Mouse (Mus musculus) brown adipose tissue, adult 24 weeks (tissue): ENCODE data around the gene Gm9774. TPM values are rescaled to one million over a fixed set of nuclear protein-coding genes. Genes with fewer than 3 reads are reported as not detected.

Experiments
- H3K27ac ChIP-seq: fragments of 200-500 bp; replicated peaks from 2 replicates; pipeline ENCODE4 v1.5.1; 2012; ENCODE audit warnings: low read depth, mild to moderate bottlenecking, low read length
- H3K4me1 ChIP-seq: fragments of 200-500 bp; 2 replicates; pipeline ENCODE4 v1.6.1; 2012; ENCODE audit warnings: low read length, mixed read lengths; ENCODE audit not compliant: control insufficient read depth, insufficient read depth, insufficient read length
- H3K4me3 ChIP-seq: fragments of 200-500 bp; 2 replicates; pipeline ENCODE4 v1.5.1; 2012; ENCODE audit warnings: low read depth, mild to moderate bottlenecking, low read length, moderate library complexity; ENCODE audit not compliant: insufficient read depth
- polyA plus RNA-seq: library from polyadenylated mRNA; stranded (reverse); fragments of >200 nt; gene quantifications from 2 replicates; pipeline ENCODE4 v1.2.4, GENCODE M21; 2012; ENCODE audit not compliant: missing spikeins, insufficient read depth, insufficient read length

Gene Gm9774
- polyA plus RNA-seq: 31.8 and 35.2 TPM in 2 replicates

DNA sequence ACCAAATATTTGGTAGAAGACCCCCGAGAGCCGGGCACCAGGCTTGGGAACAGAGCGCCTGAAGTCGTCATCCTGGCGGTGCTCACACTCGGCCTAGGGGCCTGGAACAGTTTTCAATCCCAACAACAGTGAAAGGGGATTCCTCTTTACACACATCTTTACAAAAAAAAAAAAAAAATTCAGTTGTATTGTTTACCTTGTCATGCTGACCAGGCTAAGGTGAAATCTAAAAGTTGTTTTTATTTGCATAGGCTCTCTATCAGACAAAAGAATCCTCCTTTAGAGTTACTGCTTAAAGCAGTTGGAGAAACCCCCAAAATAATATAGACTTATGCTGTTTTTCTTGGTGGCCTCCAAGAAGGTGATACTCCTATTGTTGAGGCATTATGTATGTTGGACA is at the start of gene Gm9774:
Gm9774 (minus strand) TSS at position 101 of the 400 bp plus-strand sequence.
- no peaks in the 10 kb centered on the region for H3K4me1 ChIP-seq
- H3K4me3 ChIP-seq: no peak within 1 kb of the TSS
- no peak within 1 kb of the TSS for H3K27ac ChIP-seq

GRCm38 (mm10) chr3:92470111-92470510 is 40.9 kb upstream of the Gm9774 start:
- H3K4me3 ChIP-seq: no peak overlapping the region
- no peak overlapping the region for H3K27ac ChIP-seq
- no peaks in the 10 kb centered on the region; the same call in 1 of the 2 replicates for H3K4me1 ChIP-seq

GRCm38 (mm10) chr3:92467424-92467823 is 38.2 kb upstream of the Gm9774 start:
- Histone ChIP-seq H3K27ac (no peak overlapping the region; the same call in 1 of the 2 replicates), H3K4me1 (no peaks in the 10 kb centered on the region; the same call in 1 of the 2 replicates), H3K4me3 (no peak overlapping the region)

DNA sequence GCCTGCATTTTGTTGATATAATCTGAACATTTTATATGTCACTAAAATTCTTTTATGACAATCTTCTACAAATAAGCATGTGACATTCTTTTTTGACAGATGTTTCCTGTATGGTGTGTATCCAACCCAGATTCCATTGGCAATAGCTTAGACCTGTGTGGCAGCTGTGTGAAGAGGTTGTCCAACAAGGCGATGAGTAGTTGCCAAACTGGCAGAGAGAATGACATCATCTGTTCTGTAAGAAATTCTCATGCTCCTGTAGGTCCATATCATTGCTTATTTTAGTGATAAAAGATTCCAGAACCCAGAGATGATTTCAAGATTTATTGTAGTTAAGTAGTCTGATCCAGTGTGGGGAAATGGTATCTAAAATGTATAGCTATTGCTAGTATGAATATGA is 37.4 kb upstream of the Gm9774 start:
- no peaks in the 10 kb centered on the region; the same call in 1 of the 2 replicates for H3K4me1 ChIP-seq
- H3K27ac ChIP-seq: no peak overlapping the region
- H3K4me3 ChIP-seq: no peak overlapping the region

- Histone ChIP-seq H3K4me1 (no peaks in the 10 kb centered on the region), H3K4me3 (no peak within 1 kb of the TSS), H3K27ac (no peak within 1 kb of the TSS)
Observed at GRCm38 (mm10) chr3:92458620-92459019, 29.4 kb upstream of the Gm9774 start, which contains the start of gene Sprr3. Gene Sprr3 (minus strand): TSS chr3:92458720.

DNA sequence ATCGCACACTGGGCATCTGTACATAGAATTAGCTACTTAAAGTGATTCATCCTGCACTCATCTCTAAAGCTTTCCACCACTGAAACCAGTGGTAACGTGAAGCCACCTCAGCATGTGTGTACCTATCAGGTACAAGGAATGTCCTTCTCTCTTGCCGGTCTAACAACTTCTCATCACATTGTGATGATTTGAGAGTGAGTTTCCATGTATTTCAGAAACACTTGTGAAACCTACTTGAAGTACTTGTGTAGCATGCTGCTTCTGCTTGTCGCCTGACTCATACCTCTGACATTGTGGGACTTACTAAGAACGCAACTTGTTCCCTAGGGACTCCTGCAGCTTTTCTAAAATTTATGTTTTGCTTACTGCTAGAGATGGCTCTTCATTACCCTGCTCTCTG is 25.9 kb upstream of the Gm9774 start:
- Histone ChIP-seq H3K4me3 (no peak overlapping the region), H3K4me1 (no peaks in the 10 kb centered on the region), H3K27ac (no peak overlapping the region)

DNA sequence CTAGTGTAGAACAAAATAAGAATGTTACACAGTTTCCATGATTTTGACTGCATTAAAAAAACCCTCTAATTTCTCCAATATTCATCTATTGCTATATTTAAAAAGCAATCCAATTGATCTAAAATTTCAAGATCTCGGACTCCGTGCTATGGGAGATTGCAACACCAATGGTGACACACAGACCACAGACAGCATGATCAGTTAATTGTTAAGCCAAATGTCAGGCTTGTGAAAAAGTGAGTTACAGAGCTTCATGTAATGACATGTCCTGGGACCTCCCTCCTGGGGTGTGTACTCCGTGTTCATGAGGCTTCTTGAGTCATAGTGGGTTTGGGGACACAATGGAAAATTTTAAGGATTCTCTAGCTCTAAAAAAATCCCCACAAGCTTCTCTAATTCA is 11.0 kb upstream of the Gm9774 start:
- no peak overlapping the region for H3K4me3 ChIP-seq
- H3K27ac ChIP-seq: no peak overlapping the region
- H3K4me1 ChIP-seq: no peaks in the 10 kb centered on the region

DNA sequence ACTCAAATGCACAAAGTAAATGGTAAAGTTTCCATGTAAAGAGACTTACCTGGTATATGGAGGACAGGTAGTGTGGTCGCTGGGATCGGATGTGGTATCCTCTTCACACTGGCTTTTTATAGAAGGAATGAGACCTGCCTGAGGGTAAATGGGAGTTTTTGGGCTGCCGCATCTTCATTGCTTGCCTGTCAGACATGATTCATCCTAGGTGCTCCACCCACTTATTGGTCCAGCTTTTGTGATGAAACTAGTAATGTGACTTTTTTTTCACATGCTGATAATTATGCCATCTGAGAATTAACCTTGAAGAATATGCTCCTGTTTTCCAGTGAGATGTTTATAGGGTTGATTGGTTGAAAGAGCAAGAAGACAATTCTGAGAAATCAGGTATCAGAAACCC is 9.5 kb upstream of the Gm9774 start, which contains the start of gene Sprr1b:
Sprr1b (minus strand) TSS at position 101 of the 400 bp plus-strand sequence.
- Histone ChIP-seq H3K4me3 (no peak within 1 kb of the TSS), H3K27ac (no peak within 1 kb of the TSS), H3K4me1 (no peaks in the 10 kb centered on the region)

- Histone ChIP-seq H3K4me3 (no peak within 1 kb of the TSS), H3K4me1 (no peaks in the 10 kb centered on the region), H3K27ac (no peak within 1 kb of the TSS)
Observed at GRCm38 (mm10) chr3:92432282-92432681, 3.1 kb upstream of the Gm9774 start, which contains the start of gene Sprr2k. Gene Sprr2k (plus strand): TSS chr3:92432582.

- Histone ChIP-seq H3K4me3 (no peak within 1 kb of the TSS), H3K27ac (no peak within 1 kb of the TSS), H3K4me1 (no peaks in the 10 kb centered on the region)
Observed at GRCm38 (mm10) chr3:92417782-92418181, 11.4 kb downstream of the Gm9774 start, which contains the start of gene Sprr2j-ps. Gene Sprr2j-ps (plus strand): TSS chr3:92418082.

DNA sequence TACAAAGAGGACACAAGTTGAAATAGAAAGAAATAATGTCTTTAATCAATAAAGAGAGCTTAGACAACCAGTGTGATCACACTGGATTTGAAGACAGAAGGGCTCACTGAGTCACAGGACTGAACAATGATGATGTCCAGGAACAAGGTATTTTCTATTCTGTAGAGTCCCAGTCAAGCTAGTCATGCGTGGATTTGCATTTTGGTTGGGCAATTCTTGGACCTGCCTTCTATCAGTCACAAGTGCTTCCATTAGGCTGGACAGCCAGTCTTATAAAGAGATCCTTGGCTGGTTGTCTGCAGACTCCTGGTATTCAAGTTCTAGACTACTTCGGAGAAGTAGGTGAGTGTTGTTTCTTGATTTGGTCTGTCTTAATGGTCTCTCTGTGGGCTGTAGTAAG is 21.5 kb downstream of the Gm9774 start, which contains the start of gene Sprr2i:
Sprr2i (plus strand) TSS at position 301 of the 400 bp plus-strand sequence.
- H3K4me3 ChIP-seq: no peak within 1 kb of the TSS
- no peaks in the 10 kb centered on the region for H3K4me1 ChIP-seq
- no peak within 1 kb of the TSS for H3K27ac ChIP-seq

- no peak overlapping the region for H3K27ac ChIP-seq
- H3K4me1 ChIP-seq: no peaks in the 10 kb centered on the region
- no peak overlapping the region for H3K4me3 ChIP-seq
Observed at GRCm38 (mm10) chr3:92394301-92394700, 34.9 kb downstream of the Gm9774 start.

DNA sequence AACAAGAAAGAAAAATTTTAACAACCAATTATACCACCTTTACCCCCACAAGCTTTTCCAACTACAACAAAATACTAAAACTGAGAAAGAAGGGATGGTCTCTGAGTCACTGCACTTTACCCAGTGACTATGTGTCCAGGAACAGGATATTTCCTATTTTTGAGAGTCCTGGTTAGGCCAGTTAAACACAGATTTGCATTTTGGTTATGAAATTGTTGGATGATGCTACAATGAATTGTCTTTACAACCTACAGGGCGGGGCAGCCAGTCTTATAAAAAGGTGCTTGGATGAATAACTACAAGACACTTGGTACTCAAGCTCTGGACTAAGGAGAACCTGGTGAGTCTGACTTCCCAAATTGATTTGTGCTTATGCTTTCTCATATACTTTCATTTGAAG is 43.8 kb downstream of the Gm9774 start, which contains the start of gene Sprr2h:
Sprr2h (plus strand) TSS at position 301 of the 400 bp plus-strand sequence.
- Histone ChIP-seq H3K27ac (no peak within 1 kb of the TSS), H3K4me1 (no peaks in the 10 kb centered on the region), H3K4me3 (no peak within 1 kb of the TSS)
